Mouse (Mus musculus) stomach, embryonic 14.5 days (tissue): ENCODE data around the gene Ccdc66. TPM values are rescaled to one million over a fixed set of nuclear protein-coding genes. Genes with fewer than 3 reads are reported as not detected.

Experiments
- ATAC-seq: fragments of 200-750 bp; cut with Nextera tagmentation; 2 replicates; pipeline ENCODE4 v1.8.0; 2017; ENCODE audit warnings: low read depth, moderate TSS enrichment; ENCODE audit not compliant: insufficient number of reproducible peaks, insufficient read depth, low FRiP score
- H3K27ac ChIP-seq: fragments of 300-500 bp; sonication (generic); 2 replicates; pipeline ENCODE4 v1.5.1; 2014; ENCODE audit warnings: mild to moderate bottlenecking, low read length, moderate library complexity, mixed read lengths
- H3K27me3 ChIP-seq: fragments of 300-500 bp; sonication (generic); 2 replicates; pipeline ENCODE4 v1.6.1; 2014; ENCODE audit warnings: low read length, control low read depth, mixed read lengths; ENCODE audit not compliant: control insufficient read depth, insufficient read depth
- H3K36me3 ChIP-seq: fragments of 300-500 bp; sonication (generic); 2 replicates; pipeline ENCODE4 v1.6.1; 2014; ENCODE audit warnings: mild to moderate bottlenecking, control low read depth, low read length, moderate library complexity, mixed read lengths; ENCODE audit not compliant: control insufficient read depth, insufficient read depth
- H3K4me1 ChIP-seq: fragments of 300-500 bp; sonication (generic); 2 replicates; pipeline ENCODE4 v1.6.1; 2014; ENCODE audit warnings: low read length, control low read depth, mixed read lengths; ENCODE audit not compliant: control insufficient read depth, insufficient read depth
- H3K4me2 ChIP-seq: fragments of 300-500 bp; sonication (generic); replicated peaks from 2 replicates; pipeline ENCODE4 v1.6.1; 2014; ENCODE audit warnings: low read depth, low read length, control low read depth
- H3K4me3 ChIP-seq: fragments of 300-500 bp; sonication (generic); 2 replicates; pipeline ENCODE4 v1.5.1; 2014; ENCODE audit warnings: low read depth, low read length, control low read depth
- H3K9ac ChIP-seq: fragments of 300-500 bp; sonication (generic); replicated peaks from 2 replicates; pipeline ENCODE4 v1.6.1; 2014; ENCODE audit warnings: low read depth, mild to moderate bottlenecking, control low read depth, low read length, moderate library complexity, mixed read lengths
- H3K9me3 ChIP-seq: fragments of 300-500 bp; sonication (generic); 2 replicates; pipeline ENCODE4 v1.6.1; 2016; ENCODE audit warnings: low read depth, low read length, control low read depth; ENCODE audit not compliant: control insufficient read depth
- WGBS: fragments of 180-500 bp; shearing (Covaris S2); extraction: QIAGEN DNeasy Blood & Tissue Kit; methylation state at CpG from one replicate; pipeline ENCODE4 v1.1.7; 2014; 5-methylcytosine and 5-hydroxymethylcytosine counted together
- polyA plus RNA-seq: library from polyadenylated mRNA; unstranded; fragments of >200 nt; fragmentation: Nextera tagmentation; extraction: Ambion mirVana; gene quantifications from 2 replicates; pipeline ENCODE4 v1.2.1, GENCODE M21; 2014

The Ccdc66 gene
- polyA plus RNA-seq, 1 experiment from 2014 or later = 12.8 TPM

- H3K4me3 ChIP-seq = no peak overlapping the region
- H3K27ac ChIP-seq = no peak overlapping the region
- no peaks in the 10 kb centered on the region for H3K4me1 ChIP-seq
- H3K9ac ChIP-seq = no peak overlapping the region
- H3K36me3 ChIP-seq = peaks cover 35% of the 10 kb centered on the region
- H3K4me2 ChIP-seq = no peak overlapping the region
- WGBS = 84% methylated on average over 4 of the region's 4 CpGs
- ATAC-seq = no peak
- H3K9me3 ChIP-seq = no peaks in the 10 kb centered on the region
- H3K27me3 ChIP-seq = no peaks in the 10 kb centered on the region
Observed at GRCm38 (mm10) chr14:27446963-27447362, 61.3 kb downstream of the Ccdc66 start.

GRCm38 (mm10) chr14:27444851-27445281, 63.4 kb downstream of the Ccdc66 start:
- no peak for ATAC-seq
- peaks cover 38% of the 10 kb centered on the region for H3K36me3 ChIP-seq
- no peak overlapping the region for H3K4me3 ChIP-seq
- H3K4me1 ChIP-seq = no peaks in the 10 kb centered on the region
- 89% methylated on average over 2 of the region's 2 CpGs for WGBS
- H3K27me3 ChIP-seq = no peaks in the 10 kb centered on the region
- no peak overlapping the region for H3K27ac ChIP-seq
- no peak overlapping the region for H3K9ac ChIP-seq
- H3K4me2 ChIP-seq = no peak overlapping the region
- no peaks in the 10 kb centered on the region for H3K9me3 ChIP-seq

- H3K4me2 ChIP-seq = no peak overlapping the region
- H3K9me3 ChIP-seq = no peaks in the 10 kb centered on the region
- no peak overlapping the region for H3K4me3 ChIP-seq
- no peaks in the 10 kb centered on the region for H3K4me1 ChIP-seq
- ATAC-seq = no peak
- no peak overlapping the region for H3K27ac ChIP-seq
- no peaks in the 10 kb centered on the region for H3K27me3 ChIP-seq
- peaks cover 25% of the 10 kb centered on the region for H3K36me3 ChIP-seq
- no peak overlapping the region for H3K9ac ChIP-seq
Observed at GRCm38 (mm10) chr14:27440921-27441320, 67.3 kb downstream of the Ccdc66 start.

- 89% methylated on average over 3 of the region's 3 CpGs for WGBS
- no peaks in the 10 kb centered on the region for H3K9me3 ChIP-seq
- H3K9ac ChIP-seq = no peak overlapping the region
- ATAC-seq = no peak
- H3K4me2 ChIP-seq = no peak overlapping the region
- H3K27me3 ChIP-seq = no peaks in the 10 kb centered on the region
- no peak overlapping the region for H3K27ac ChIP-seq
- peaks cover 6% of the 10 kb centered on the region; the same call in 1 of the 2 replicates for H3K36me3 ChIP-seq
- H3K4me1 ChIP-seq = no peaks in the 10 kb centered on the region
- H3K4me3 ChIP-seq = no peak overlapping the region
Observed at GRCm38 (mm10) chr14:27436826-27437225, 71.4 kb downstream of the Ccdc66 start.

GRCm38 (mm10) chr14:27436116-27436515, 72.1 kb downstream of the Ccdc66 start:
- ATAC-seq = no peak
- no peaks in the 10 kb centered on the region for H3K4me1 ChIP-seq
- H3K36me3 ChIP-seq = peaks cover 6% of the 10 kb centered on the region; the same call in 1 of the 2 replicates
- H3K4me2 ChIP-seq = no peak overlapping the region
- no peak overlapping the region for H3K9ac ChIP-seq
- WGBS = 95% methylated on average over 1 of the region's 1 CpGs
- no peak overlapping the region for H3K27ac ChIP-seq
- H3K4me3 ChIP-seq = no peak overlapping the region
- H3K27me3 ChIP-seq = no peaks in the 10 kb centered on the region
- H3K9me3 ChIP-seq = no peaks in the 10 kb centered on the region

GRCm38 (mm10) chr14:27432064-27432463, 76.2 kb downstream of the Ccdc66 start:
- H3K4me2 ChIP-seq = no peak overlapping the region
- H3K4me1 ChIP-seq = no peaks in the 10 kb centered on the region
- 99% methylated on average over 2 of the region's 2 CpGs for WGBS

More at GRCm38 (mm10) chr14:27432064-27432463, 76.2 kb downstream of the Ccdc66 start:
- ATAC-seq = no peak
- Histone ChIP-seq H3K4me3 (no peak overlapping the region), H3K27ac (no peak overlapping the region), H3K27me3 (no peaks in the 10 kb centered on the region), H3K9me3 (peaks cover 11% of the 10 kb centered on the region), H3K9ac (no peak overlapping the region), H3K36me3 (peaks cover 3% of the 10 kb centered on the region; the same call in 1 of the 2 replicates)

Other genes starting within 250 kb of the Ccdc66 start
- 21.4 and 22.8 TPM in 2 replicates for gene Fam208a, start 79.6 kb downstream of the Ccdc66 start, polyA plus RNA-seq
- 7.7 and 8.4 TPM in 2 replicates for gene Erc2, start 114.0 kb upstream of the Ccdc66 start, polyA plus RNA-seq